Mouse (Mus musculus) cerebellum, adult 8-10 months (tissue): Measurements from ENCODE around the gene Aim2.
"Not testable (repeated sequence)": the region's sequence is repeated elsewhere in the genome, so short reads cannot be mapped to it uniquely, and the experiment has no call there.

Experiments used
- DNase-seq: peaks from one replicate; pipeline ENCODE4 v3.0.0; 2022

Gene Aim2

DNA sequence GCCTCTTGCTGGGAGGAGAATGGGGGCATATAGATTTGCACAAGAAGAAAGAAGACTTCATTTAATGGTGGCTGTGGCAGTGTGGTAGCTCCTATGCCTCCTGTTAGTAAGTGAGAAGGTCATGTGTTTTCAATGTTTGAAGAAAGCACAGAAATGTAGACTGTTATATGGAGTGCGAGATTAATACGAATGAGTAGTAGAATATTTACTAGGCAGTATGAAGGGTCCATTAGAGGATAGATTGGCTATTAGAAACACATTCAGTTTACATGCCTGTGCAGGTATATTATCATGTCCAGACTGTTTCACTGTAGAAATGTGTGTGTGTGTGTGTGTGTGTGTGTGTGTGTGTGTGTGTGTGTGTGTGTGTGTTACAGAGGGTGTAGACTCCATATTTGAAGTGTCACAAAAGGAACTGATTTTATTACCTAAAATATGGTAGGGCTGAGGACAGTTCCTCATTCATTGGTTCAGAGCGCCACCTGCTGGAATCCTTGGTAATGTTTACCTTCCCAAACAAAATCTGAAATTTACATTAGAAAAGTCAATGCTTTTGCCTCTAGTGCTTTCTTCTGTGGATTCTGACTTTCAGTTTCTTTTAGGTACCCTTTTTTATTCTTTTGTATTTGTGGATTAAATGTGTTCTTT lies 47.8 kb downstream of the Aim2 start:
- peak; percentile 73 for DNase-seq

DNA sequence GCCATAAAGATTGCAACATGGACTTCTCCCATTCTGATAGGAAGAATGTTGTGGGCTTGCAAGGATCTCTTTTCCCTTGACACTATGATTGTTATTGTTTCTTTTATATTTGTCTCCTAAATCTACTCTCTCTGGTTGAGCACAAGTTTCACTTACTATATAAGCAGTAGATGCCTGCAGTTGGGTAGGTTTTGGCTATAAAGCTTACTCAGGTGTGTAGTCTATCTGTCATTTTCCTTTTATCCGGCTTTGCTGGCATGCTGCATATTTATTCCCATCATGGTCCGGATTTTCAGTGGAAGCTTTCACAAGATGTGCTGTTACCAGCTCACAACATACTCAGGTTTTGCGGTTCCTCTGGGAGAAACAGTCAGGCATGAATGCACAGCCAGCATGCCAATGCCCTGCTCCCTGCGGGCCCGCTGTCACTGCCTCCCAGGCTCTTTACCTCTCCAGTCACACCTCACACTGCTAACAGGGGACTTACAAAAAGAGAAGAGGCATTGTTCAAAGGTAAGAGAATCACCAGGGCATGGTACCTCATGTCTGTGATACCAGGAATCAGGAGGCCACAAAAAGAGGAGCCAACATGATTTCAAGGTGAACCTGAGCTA lies 54.1 kb downstream of the Aim2 start:
- DNase-seq: no peak

DNA sequence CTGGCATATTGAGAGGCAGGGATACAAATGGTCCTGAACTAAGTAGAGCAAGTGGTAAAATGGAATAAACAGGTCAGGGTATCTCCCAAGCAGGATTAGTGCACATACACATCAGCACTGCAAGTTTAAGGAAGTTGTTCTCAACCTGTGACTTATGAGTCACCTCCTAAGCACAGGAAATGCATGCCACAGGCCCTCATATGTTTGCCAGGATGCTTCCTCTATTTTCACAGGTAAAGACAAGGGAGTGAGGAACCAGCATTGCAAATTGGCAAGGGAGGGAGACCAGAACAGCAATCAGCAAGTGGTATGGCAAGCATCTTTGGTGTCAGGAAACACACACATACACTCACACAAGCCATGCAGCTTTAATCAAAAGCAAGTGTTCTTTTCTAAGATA lies 58.4 kb downstream of the Aim2 start:
- DNase-seq: no peak

DNA sequence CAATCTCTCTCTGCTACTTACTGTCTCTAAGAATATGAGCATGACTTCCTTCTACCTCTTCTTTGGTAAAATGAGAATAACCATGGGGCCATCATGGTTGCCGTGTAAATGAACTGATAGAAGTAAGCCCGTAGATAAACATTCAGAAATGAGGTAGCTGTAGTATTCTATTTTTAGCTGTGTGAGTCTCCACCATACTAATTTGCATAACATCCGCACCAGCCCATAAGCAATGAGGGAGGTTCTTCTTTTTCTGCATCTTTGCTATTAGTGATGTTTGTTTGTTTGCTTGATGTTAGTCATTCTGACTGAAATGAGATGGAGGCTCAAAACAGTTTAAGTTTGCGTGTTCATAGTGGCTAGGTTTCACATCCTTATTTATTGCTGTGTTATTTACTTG lies 61.2 kb downstream of the Aim2 start:
- DNase-seq: no peak

DNA sequence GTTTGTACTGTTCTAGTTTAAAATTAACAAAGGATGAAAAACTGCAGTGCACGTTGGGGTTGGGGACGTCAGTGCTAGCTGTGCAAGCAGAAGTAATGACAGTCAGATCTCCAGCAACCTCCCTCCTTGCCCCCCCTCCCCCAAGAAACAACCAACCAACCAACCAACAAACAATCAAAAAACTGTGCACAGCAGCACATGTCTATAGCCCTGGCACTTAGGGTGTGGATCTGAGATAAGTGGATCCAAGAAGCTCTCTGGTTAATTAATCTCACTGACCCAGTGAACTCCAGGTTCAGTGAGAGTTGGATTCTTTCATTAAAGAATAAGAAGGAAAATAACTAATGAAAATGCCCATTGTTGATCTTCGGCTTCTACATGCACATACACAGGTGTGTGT lies 64.0 kb downstream of the Aim2 start:
- no peak for DNase-seq

DNA sequence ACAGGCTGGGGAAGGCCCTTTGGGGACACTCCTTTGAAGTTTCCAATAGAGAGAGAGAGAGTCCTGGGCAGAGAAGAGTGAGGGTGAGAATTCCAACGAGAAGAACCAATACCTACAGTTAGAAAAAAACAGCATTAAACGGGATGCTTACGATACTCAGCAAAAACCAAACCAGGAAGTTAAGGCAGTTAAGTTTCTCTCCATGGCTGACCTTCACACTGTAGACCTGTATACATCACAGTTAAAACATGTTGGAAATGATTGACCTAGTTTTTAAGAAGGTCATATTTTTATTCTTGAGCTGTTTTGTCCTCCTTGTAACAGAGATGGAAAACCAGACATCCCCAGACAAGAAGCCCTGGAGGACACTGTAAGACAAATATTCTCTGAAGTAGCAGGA lies 67.8 kb downstream of the Aim2 start:
- no peak for DNase-seq

DNA sequence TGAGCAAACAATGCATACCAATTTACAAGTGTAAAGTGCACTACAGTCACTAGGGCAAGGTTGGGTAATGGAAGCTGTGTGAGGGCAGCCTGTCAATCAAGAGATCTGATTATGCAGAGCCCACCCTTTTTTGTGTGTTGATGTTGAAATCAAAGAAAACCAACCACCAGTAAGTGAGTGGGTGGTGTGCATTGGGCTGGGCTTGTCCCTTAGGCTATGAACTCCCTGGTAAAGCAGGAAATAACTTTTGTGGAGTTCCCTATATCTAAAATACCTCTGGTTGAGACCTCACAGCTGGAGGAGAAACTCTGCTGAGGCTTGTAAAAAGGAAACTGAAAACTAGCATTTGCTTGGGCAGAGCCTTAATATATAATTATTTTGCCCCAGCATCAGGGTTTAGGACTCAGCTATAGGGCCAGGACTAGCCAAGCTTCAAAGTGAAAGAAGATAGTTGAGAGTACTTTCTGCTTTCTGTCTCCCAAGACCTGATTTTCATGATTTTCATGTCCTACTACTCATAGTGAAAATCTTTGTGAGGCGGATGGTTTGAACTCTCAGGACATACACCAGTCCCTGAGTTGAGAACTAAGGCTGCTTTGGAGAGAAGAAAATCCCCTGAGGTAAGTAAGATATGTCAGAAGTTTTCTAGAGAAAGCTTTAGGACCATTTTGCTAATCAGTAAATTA lies 68.4 kb downstream of the Aim2 start:
- no peak for DNase-seq

DNA sequence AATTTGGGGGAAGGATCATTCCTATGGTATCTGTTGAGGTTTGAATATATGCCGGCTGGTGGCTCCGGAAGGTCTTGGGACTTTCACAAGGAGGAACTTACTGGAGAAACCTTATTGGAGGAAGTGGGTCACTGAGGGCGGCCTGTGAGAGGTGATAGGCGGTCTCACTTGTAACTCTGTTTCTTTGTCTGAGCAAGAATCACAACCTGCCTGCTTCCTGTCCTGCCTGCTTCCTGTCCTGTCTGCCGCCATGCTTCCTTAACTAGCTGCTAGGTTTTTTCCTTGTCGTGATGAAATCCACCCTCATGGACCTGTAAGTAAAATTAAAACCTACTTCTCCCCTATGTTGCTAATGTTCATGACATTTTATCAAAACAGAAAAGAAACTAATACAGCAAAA lies 69.7 kb downstream of the Aim2 start:
- no peak for DNase-seq

DNA sequence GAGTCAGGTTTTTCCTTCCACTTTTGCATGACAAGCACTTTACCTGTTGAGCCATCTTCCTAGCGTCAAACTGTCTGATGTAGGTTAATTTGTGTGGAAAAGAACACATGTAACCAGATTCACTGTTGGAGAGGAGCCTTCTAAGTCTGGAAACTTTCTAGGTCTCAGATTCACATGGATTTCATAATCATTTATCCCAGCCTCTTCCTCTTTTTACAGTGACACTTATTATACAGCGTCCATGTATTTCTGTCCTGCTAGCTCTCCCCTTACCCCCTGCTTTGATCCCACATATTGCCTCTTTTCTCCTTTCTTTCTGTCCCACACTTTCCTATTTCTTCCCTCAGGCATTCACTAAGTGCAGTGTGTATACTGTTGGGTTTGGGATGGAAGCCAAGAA lies 75.7 kb downstream of the Aim2 start:
- no peak for DNase-seq

DNA sequence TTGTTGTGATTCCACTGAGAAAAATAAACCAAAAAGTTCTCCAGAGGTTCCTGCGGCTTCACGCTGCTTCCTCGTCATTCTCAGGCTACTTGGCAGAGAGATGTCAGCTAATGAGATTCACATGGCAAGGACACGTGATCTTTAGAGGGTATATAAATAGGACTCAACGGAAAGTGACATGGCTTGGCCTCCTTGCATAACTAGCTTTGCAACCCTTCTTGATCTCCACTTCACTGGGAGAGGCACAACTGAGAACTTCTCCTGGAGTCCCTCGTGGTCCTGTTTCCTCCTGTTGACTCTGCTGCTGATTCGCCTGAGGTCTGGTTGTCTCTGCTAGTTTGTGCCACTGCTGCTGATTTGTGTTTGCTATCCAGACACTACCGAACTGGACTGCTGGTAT lies 76.7 kb downstream of the Aim2 start:
- no peak for DNase-seq

DNA sequence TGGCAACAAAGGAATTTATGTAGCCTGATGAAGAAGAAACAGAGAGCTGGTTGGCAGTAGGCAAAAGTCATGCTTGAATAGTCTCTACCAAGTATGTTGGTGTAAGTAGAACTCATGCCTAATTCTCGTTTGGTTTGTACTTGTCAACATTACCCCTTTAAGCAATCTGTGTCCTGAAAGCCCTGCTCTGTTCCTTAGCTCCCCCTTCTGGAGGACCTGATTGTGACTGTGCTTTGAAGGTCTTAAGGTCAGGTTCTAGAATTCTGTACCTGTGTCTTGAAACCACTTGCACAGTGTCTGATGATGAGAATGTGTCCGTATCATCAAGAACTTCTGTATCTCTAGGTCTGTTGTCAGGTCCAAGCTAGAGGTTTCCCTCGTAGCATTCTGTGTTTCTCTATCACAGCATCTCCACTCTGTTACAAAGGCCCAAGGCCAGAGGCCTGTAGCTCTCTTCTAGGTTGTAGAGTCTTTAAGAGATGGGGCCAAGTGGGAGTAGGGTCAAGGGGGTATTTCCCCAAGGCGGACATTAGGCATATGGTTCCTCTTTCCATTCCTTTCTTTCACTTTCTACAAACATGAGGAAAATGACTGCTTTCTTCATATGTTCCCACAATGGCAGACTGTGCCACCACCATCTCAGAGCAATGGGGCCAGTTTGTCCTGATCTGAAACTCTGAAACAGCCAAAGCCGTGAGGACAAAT lies 79.5 kb downstream of the Aim2 start:
- DNase-seq: no peak

DNA sequence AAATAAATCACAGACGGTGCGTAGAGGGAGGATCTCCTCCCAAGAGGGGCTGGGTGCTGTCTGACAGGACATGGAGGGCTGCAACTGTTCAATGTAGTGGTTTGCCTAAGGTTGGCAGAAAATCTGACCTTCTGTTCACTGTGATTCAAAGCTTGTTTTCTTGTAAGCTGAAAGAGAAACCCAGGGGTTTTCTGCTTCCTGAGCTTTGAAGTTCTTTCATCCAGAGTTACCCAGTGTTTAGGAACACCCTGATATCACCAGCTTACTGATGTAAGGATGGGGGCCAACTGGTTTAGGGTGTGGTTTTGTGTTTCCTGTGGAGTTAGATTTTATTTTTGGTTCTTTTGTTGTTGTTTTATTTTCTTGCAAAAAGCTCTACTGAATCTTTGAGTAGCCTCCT lies 81.7 kb downstream of the Aim2 start:
- DNase-seq: no peak

DNA sequence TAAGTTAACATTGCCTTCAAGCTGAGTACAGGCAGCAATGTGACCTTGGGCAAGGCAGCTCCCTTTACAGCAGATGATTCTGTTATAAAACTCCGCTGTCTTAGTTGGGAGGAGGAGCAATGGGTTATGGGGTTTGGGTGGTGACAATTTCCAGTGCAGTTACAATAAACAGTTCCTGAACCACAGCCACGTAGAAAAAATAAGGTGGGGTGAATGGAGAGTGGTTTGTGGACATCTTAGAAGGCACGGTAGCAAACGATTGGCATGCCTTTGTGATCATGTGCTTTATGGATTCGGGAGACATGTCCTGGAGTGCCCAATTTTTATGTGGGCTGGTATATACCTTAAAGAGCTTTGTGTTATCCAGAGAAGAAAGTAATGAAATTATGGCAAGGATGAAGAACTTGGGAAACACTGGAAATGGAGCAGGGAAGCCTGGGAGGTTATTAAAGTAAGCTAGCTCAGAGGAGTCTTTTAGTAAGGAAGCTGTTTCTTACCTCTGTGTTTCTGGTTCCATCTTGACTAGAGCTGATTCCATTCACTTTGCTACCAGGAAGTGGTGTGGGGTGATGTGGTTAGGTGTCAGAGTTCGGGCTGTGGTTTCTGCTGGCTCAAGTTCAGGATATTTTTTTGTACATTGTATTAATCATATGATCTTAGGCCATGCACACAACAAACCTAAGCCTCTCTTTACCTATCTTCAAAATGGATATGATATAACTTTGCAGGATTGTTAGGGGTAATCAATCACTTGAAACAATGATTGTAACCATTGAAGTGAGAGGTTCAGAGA lies 86.7 kb downstream of the Aim2 start:
- DNase-seq: no peak

DNA sequence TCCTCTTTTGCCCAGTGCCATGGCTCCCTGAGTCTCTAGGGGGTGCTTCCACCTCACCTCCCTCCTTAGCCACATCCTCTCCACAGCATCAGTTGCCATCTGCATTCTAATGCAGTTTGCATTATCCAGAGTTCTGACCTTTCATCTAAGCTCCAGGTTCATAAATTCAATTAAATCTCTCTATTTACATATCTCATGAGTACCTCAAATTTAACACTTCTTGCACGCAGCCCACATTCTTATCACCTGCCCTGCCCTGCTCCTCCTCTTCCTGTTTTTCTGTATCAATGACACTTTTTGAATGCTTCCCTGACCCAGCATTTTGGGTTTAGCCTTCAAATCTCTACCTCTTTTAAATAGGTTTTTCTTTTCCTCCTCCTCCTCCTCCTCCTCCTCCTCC lies 90.0 kb downstream of the Aim2 start:
- no peak for DNase-seq

DNA sequence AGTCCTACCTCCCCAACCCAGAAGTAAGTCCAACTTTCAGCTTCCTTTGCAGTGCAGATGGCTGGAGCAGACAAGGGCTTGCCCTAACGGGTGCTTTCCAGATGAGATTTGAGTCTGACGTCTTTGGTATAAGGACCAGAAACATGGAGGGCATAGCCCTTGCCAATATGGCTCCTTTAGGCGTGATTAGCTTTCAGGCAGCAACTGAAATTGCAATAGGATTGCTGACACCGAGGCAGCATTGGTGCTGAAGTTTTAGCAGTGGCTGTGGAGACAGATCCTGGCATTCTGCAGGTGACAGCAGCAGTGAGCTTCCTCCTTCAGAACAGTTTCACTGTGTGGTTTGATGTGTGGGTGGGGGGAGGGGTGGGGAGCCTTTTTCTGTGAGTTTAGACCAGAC lies 90.5 kb downstream of the Aim2 start:
- no peak for DNase-seq

DNA sequence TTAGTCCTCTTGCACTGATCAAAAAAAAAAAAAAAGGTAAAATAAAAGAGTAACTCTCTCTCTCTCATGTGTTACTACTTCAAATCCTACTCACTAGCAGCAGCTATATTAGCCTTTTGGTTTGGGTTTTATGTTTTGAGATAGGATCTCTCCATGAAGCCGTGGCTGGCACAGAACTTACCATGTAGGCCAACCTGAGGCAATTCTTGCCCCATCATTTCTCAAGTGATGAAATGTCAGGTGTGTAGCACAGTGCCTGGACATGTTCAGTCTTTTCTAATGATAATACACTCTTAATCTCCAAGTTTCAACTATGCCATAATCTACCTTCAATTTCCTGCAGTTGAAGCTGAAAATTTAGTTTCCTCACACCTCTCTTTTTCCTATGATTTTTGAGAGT lies 92.4 kb downstream of the Aim2 start:
- DNase-seq: no peak

DNA sequence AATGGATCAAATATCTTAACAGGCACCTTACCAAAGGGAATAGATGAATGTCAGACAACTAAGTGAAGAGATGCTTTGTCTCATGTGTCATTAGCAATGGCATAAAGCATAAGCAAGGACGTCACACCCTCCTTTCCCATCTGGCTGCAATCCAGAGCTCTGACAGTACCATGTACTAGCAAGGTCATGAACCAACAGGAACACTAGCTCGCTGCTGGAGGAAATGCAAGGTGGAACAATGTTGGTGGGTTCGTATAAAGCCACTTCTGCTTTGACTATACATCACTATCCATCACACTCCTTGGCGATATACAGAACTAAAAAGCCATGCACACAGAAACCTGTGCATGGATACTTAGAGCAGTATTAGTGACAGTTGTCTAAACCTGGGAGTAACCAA lies 96.4 kb downstream of the Aim2 start:
- DNase-seq: no peak

DNA sequence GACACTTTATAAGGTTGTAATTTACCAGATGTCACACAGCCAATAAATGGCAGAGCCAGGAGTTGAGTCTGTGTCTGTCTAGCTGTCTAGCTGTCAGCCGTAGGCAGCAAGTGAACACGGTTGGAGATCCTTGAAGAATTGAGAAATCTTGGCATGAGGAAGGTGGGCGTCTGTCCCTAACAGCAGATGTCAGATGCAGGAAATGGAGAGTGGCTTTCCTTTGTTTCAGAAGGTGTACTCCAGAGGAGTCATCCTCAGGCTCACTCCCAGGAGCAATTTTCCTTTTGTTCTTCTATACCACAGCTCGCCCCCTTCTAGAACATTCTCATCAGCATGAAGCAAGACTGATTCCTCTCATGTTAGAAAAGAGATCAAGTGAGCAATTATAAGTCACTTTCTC lies 99.9 kb downstream of the Aim2 start:
- DNase-seq: no peak

DNA sequence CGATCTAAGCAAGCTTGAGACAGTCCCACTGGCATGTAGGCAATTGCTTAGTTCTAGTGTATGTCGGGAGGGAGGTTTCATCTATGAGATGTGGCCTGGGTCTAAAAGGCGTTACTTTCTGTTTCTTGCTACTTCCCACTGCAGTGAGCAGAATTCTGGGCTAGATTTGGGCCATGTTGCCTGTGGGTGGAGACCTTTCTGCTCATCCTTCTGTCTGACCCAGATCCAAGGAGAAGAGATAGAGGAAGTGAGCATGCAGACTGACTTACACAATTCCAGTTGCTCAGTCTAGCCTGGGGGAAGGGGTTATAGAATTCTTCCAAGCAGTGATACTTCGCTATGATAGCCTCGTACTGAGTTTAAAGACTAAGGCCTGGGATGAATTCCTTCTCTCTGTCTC lies 101.0 kb downstream of the Aim2 start:
- DNase-seq: no peak

DNA sequence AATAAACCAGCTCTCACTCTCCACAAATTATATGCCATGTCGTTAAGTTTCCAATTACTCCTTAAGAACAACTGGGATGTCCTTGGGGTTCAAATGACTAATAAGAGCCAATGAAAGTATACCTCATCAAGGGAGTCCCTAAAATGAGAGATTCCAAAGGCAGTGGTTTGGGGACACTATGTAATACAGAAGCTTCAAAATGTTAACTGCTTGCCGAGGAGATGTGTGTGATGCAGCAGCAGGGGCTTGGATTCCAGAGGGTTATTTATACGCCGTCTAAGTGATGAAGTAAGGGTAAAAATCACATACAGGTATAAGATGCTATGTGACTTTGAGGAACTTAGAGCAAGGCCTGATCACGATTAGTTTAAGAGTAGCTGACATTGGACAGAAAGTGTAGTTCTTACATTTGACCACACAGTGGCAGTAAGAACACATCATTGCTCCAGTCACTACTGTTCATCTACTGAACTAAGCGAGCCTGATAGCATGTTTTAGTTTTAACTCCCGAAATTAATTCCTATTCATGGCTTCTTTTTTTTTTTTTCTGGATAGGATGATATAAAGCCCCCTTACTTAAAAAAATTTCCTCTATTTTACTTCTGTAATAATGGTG lies 105.6 kb downstream of the Aim2 start:
- peak; percentile 18 for DNase-seq

DNA sequence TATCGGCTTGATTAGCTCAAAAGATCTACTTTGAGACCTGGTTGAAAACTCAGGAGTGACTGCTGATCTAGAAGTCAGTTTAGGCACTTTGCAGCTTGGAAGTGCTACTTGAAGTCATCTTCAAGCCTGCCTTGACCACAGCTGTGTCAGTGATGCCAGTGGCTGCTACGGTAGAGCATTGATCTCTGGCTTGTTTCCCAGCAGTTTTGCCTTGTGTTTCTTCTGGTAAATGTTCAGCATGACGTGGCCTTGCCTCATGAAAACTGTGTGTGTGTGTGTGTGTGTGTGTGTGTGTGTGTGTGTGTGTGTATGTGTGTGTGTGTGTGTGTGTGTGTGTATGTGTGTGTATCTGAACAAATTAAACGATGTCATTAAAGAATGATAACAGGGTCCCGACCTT lies 106.1 kb downstream of the Aim2 start:
- no peak for DNase-seq

DNA sequence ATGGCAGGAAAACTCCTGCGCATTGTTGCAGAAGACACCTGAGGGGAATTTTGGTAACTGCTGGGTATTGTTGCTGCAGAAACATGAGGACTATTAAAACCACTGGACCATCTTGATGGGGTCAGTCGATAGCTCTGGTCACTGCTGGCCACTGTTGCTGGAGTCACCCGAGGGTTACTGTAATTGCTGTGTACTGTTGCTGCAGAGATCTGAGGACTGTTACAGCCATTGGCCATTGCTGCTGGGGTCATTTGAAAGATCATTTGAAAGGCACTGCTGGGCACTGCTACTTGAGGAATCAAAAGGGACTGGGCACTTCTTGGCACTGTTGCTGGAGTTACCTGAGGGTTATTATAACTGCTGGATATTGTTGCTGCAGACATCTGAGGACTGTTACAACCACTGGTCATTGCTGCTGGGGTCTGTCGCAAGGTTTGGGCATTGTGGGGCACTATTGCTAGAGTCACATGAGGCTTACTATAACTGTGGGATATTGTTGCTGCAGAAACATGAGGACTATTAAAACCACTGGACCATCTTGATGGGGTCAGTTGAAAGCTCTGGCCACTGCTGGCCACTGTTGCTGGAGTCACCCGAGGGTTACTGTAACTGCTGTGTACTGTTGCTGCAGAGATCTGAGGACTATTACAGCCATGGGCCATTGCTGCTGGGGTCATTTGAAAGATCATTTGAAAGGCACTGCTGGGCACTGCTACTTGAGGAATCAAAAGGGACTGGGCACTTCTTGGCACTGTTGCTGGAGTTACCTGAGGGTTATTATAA lies 129.9 kb downstream of the Aim2 start:
- DNase-seq: not testable (repeated sequence)
